Mouse (Mus musculus): ENCODE data around the gene Rpl36a-ps1.
"Not testable (repeated sequence)": the region's sequence is repeated elsewhere in the genome, so short reads cannot be mapped to it uniquely, and the experiment has no call there.

The Rpl36a-ps1 gene

DNA sequence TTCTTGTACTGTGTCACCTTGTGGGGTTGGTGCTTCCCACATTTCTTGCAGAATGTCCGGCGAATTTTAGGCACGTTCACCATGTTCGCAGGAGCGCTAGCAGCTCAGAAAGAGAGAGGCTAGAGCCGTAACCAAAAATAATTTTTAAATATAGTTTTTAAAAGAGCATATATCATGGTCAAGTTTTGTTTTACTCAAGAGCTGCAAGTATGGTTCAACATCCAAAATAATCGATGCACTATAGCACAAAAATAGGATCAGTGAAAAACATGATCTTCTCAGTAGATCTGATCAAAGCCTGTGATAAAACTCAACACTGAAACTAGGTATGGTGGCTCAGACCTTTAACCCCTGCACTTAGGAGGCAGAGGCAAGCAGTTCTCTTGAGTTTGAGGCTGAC, at the start of gene Rpl36a-ps1:
Gene Rpl36a-ps1, minus strand, starts transcription at position 101 of the 400 bp plus-strand sequence.
- no peak for DNase-seq (ENCODE audit: low read depth in 2 of 2, low spot score in 2 of 2)

DNA sequence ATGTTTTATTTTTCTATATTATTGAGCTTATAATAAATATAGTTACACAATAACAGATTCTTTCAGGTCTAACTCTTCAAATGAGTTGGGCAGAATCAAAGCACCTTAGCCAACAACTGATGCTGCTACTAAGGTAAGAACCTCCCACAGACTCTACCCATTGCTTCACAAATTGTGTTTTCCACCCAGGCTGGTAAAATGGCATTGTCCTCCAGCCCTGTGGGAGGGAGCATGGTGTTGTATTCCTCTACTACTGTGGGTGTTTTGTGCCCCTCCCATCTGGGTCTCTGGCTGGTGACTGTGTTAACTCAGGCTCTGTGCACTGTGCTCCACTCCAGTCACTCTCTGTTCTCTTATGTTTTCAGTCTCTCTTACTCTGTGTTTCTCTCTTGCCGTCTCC, 49.4 kb upstream of the Rpl36a-ps1 start:
- DNase-seq (ENCODE audit: low read depth in 2 of 2, low spot score in 2 of 2), result no peak

DNA sequence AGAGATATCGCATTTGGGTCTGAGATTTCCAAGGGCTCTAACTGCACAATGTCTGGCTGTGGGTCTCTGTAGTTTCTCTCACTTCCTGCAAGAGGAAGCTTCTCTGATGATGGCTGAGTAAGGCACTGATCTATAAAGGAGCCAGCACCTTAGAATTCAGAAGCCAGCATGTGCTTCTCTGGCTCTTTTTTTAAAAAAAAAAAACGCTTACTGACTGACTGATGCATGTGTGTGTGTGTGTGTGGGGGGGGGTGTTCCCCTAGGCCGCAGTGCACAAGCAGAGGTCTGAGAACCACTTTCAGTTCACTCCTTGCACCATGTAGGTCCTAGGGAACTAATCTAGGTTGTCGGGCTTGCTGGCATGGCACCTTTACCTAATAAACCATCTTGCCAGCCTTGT, 47.3 kb upstream of the Rpl36a-ps1 start:
- no peak for DNase-seq (ENCODE audit: low read depth in 2 of 2, low spot score in 2 of 2)

DNA sequence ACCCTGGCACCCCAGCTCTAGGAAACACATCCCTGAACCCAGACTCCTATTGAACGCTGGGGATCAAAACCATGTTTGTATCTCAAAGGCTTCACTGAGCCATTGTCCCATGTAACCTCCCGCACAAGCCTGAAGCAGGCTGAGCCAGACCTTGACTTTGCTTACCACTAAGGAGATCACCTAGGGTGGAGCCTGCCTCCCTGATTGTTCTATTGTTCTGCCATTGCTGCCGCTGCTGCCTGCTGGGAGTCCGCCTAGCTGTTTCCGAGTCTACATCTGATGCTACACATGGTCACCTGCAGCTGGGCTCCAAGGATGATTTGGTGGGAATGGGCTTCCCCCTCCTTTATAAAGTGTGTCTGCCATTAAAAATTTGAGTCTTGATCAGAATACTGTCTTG, 45.2 kb upstream of the Rpl36a-ps1 start:
- not testable (repeated sequence) for DNase-seq (ENCODE audit: low read depth in 2 of 2, low spot score in 2 of 2)

DNA sequence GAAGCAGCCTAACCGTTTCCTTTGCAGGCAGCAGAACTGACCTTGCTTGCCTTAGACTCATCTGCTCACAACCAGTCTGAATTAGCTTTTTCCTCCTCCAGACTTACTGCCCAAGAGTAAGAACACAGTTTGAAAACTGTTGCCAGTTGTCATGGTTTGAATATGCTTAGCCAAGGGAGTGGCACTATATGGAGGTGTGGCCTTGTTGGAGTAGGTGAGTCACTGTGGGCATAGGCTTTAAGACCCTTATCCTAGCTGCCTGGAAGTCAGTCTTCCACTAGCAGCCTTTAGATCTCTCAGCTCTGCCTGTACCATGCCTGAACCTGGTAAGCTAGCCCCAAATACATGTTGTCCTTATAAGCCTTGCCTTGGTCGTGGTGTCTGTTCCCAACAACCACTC, 43.6 kb upstream of the Rpl36a-ps1 start:
- DNase-seq (ENCODE audit: low read depth in 2 of 2, low spot score in 2 of 2), result no peak

DNA sequence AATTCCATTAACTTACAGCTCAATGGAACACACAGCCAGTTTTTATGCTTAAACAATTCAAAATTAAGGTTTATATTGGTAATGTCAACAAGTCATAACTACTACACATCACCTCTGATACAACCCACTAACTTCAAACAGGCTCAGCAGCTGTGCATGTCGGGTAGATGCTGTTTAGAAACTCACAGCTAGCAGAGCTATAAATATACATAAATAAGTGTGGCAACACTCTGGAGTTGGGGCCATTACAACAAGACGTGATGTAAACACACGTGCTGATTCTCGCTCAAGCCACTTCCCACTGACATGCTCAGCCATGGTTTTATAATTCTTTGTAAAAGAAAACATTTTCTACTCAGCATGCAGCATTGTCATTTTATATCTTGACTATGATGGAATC, 41.9 kb upstream of the Rpl36a-ps1 start:
- DNase-seq (ENCODE audit: low read depth in 2 of 2, low spot score in 2 of 2), result no peak

DNA sequence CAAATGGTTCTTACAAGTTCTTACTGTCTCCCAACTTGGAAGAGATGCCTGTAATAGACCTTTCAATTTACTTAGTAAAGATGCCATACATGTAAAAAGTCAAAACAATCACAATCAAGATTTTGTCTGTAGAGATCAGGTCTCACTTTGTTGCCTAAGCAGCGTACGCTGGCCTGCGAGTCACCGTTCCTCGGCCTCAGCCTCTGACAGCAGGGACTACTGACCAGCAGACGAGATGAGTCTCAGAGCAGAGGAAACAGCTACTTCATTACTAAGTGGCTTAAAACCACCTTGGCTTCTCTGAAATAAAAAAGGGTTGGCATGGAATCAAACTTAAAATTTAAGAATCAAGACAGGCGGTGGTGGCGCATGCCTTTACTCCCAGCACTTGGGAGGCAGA, 40.7 kb upstream of the Rpl36a-ps1 start:
- not testable (repeated sequence) for DNase-seq (ENCODE audit: low read depth in 2 of 2, low spot score in 2 of 2)

DNA sequence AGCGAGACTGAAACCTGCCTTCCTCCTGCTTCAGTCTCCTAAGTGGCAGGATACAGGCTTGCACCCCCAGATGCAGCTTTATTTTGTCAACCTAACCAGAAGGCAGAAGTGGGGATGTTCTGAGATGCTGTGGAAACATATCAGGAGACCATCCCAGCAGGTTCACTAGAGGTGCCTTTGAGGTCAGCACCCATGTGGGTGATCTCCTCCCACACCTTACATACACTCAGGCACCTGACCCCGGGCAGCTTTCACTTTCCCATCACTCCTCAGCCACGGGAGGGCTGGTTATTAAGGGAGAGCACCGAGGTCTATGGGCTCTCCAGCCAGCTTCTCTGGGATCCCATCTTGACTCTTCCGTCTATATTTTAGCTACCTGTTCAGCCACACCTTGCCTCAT, 38.5 kb upstream of the Rpl36a-ps1 start:
- DNase-seq (ENCODE audit: low read depth in 2 of 2, low spot score in 2 of 2), result no peak

DNA sequence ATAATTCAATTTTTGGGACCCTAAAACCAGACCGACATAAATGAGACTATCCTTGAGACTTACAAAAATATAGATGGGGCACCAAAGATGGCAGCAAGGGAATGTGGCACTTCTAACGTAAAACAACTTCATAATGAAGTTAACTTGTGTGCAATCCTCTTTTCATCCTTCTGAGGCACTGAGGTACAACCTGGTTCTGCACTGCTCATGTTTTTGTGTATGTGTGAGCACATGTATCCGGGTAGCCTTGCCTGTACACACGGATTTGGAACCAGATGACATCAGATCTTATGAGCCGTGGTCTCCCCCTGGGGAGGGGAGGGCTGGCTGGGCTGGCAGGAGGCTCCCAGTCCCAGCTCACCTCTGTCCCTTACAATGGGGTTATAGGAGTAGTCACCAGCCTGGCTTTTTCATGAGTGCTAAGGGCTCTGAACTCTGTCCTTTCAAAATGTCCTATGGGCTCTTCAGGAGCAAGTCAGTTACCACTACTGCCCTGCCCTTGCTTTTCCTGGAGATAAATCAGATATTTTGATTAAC, 37.3 kb upstream of the Rpl36a-ps1 start:
- DNase-seq (ENCODE audit: low read depth in 2 of 2, low spot score in 2 of 2), result no peak

DNA sequence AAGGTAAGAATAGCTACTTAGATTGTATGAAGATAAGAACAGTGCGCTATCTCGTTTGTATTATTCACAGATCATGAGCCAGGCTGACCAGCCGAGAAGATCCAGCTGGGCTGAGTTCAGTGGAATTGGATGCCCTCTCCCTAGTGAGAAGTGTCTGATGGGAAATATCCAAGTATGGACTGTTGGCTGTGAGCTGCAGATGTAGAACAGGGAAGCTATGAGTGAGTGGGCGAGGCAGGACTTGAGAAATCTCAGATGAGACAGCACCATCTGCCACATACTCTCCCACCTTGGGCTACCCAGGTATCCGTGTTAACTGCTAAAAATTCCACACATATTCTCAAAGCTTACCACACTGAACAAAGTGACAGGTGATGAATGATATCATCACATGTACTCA, 35.9 kb upstream of the Rpl36a-ps1 start:
- no peak for DNase-seq (ENCODE audit: low read depth in 2 of 2, low spot score in 2 of 2)

DNA sequence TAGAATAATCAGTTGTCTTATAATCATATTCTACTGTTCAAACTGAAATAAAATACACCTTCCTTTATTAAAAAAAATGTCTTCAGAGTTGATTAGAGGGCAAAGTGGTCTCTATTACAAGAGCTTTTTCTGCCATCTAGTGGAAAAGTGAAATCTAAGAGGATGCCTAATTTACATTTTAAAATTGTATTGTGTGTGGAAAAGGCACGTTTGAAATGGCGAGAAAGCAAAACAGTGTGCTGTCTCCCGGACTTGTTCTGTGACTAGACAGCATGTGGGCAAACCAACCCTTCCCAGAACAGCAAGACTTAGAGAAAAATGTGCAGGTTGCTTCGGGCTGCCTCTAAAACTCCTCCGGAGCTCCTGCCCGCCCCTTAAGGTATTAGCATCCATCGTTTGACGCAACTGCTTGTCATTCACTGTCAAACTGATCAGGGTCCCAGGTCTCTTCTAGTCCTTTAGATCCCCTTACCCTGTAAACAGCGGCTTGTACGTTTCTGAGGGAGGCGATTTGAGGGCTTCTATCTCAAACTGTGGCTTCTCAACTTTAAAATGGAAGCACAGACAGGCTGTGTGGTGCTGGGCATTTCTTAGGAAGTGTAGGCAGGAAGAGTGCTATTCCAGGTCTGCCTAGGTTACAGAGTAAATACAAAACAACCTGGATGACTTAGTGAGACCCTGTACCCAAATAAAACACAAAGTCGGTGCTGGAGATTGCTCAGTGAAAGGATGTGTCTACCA, 28.4 kb upstream of the Rpl36a-ps1 start:
- DNase-seq (ENCODE audit: low read depth in 2 of 2, low spot score in 2 of 2), result no peak

DNA sequence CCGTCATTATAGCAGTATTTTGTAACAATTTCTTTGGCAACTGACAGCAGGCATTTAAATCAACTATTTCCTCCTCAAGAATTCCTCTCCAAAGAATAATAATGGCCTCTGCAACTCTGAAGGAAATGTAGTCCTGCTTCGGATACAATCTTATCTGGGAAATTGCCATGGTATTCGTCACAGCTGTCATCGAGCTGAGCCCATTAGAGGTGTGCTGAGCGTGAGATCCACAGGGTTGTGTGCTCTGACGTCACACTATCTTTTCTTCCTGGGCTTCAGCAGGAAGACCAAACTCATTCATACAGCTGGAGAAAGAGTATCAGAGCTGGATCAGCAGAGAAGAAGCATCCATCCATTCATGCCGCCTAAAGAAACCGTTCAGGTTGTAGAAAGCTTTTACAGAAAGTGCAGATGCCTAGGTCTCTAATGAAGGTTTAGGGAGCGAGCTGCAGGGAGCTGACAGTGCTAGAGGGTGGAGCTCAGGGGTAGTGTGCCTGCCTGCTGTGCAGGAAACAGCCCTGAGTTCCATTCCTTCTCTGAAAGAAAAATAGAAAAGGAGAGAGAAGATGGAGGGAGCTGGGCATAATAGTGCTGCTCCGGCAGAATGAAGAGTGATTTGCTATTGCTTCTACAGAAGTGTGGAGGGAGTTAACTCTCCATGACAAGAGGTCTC, 25.2 kb upstream of the Rpl36a-ps1 start:
- DNase-seq (ENCODE audit: low read depth in 2 of 2, low spot score in 2 of 2), result no peak

DNA sequence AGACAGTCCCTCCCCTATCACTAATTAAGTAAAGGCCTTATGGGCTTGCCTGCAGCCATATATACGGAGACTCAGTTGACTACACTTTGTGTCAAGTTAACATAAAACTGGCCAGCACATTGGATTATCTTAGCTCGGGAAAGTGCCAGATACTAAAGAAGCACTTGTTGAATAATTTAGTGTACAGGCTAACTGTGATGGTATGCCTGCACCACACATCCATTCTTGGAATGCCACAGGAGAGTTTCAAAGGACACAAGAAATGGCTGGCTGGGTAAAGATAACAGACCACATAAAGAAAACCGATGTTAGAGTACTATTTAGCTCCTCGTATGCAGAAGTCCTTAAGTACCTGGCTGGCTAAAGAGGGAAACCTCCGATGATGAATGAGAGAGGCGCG, 24.6 kb upstream of the Rpl36a-ps1 start:
- no peak for DNase-seq (ENCODE audit: low read depth in 2 of 2, low spot score in 2 of 2)

DNA sequence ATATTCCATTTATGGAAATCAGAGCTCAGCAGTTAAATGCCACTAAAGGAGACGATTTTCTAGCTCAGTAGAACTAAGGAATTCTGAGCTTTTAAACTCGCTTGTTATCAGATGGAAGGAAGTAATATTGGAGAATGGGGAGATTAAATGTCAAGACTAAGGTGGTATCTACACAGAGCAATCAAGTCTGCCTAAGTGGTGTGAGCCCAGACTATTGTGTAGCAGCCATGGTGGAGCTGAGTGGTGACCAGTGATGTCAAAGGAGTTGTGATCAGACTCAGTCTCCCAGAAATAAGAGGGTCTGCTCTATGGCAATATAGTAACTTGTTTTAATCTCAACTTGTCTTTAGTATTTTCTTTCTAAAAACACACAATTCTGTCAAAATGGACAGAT, 16.8 kb upstream of the Rpl36a-ps1 start:
- no peak for DNase-seq (ENCODE audit: low read depth in 2 of 2, low spot score in 2 of 2)

DNA sequence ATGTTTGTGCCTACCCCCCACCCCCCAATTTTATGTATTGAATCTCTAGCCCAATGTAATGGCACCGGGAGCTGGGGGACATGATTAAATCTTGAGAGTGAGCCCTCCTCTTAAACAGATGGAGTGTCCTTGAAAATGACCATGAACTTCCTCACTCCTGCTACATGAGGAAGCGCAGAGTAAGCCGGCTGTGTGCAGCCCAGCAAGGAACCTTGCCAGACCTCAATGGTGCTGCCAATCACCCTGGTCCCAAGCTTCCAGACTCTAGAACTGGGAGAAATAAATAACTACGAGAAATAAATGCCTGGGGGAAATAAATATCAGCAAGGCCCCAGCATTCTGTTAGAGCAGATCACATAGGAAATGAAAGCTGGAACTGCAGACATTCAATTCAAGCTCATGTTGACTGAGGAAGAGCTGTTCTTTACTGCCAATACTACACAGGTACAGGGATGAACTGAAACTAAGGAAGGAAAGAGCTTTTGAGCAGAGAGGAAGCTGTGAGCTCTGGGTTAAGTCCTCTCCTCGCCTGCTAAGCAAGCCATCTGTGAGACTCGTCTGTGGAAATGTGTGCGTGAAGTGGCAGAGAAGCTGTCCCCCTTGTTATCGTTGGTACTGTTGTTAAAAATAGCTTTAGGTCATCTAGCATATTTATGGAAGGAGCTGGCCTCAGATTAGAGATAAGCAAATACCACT, 16.3 kb upstream of the Rpl36a-ps1 start:
- no peak for DNase-seq (ENCODE audit: low read depth in 2 of 2, low spot score in 2 of 2)

DNA sequence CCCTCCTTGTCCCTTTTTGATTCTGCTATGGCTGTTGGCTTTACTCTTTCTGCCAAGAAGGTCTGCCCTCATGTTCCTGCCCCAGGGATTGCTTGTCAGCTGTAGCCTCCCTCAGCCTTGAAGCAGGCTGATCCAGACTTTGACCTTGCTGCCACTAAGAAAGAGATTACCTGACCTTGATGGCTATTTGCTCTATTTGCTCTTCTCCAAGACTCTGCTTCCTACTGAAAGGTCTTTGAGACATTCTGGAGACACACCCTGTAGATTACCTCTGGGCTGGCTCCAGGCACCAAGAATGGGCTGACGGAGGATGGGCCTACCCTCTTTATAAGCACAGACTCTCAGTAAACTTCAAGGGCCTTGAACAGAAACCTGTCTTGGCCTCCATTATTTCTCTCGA, 1.6 kb downstream of the Rpl36a-ps1 start:
- no peak for DNase-seq (ENCODE audit: low read depth in 2 of 2, low spot score in 2 of 2)

DNA sequence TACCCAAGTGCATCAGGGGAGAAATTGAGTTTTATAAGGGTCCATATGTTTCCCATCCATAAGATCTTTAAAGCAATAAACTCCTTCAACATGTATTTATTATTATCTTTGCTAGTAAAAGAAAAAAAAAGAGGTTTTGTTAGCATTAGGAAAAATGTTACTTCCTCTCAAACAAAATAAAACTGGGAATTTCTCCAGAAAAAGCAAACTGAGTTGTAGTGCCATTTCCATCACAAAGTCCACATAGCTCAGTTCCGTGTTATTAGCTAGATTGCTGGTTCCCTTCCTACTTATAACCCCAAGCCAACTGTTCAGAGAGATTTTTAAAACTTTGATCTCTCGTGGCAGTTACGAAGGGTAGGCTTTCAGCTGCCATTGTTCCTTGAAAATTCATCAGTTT, 3.5 kb downstream of the Rpl36a-ps1 start:
- DNase-seq (ENCODE audit: low read depth in 2 of 2, low spot score in 2 of 2), result no peak

DNA sequence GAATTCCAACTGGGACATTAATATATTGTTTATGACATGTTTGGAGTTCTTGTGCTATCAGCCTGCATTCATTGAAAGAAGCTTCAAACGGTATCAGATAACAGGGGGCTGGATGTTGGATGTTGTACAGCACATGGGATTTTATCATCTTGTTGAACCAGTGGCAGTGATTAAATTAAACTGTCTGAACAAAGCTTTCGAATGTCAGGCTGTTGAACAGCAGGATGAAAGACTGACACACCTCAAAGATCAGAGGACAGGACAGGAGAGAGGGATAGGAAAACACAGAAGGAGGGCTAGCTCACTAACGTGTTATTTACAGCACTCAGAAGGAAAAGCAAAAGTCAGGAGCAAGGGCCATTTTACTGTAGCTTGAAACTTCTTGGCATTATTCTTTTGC, 4.3 kb downstream of the Rpl36a-ps1 start:
- DNase-seq (ENCODE audit: low read depth in 2 of 2, low spot score in 2 of 2), result no peak

DNA sequence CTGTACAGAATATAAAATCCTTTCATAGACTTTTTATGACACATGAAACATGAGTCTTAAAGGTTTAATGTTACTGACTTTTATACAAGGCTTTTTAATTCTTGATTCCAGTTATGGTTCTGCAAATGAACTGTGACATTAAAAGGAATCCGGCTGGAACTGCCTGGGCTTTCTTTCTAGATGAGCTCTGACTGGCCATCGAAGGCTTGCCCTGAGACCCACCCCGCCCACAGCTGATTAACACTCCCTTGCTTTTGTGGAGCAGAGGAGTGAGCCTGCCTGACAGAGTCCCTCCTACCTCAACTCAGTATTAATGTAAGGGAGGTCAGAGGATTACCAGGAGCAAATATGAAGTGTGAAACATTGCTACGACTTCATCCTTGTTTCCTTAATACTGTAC, 22.2 kb downstream of the Rpl36a-ps1 start:
- DNase-seq (ENCODE audit: low read depth in 2 of 2, low spot score in 2 of 2), result no peak

DNA sequence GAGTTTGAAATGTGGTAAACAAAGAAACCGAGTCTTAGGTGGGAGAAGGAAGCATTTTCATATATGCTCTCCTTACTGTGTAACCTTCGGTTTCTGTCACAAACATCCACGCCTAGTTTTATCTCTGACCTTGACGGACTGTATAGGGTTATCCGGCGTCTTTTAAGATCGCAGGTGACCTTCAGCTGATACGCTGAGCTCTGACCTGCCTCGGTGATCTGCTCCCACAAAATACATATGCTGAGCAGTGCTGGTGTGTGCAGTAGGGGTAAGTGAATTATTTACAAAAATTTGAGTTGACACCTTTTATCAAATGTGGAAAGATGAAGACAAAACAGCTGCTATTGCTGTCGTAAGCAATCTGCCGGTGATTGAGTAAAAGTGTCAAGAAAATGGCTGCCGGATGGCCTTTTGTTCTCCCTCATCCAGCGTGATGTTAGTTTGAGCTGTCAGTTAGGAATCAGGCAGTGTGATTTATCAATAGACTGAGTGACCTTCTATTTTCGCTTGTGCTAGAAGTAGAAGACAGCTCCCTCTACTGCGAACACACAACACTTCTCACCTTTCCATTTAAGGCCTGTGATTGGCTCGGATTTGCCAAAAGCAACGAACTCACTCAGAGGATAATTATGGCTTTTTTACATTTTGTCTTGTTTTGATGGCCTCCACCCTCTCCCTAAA, 35.0 kb downstream of the Rpl36a-ps1 start:
- no peak for DNase-seq (ENCODE audit: low read depth in 2 of 2, low spot score in 2 of 2)

DNA sequence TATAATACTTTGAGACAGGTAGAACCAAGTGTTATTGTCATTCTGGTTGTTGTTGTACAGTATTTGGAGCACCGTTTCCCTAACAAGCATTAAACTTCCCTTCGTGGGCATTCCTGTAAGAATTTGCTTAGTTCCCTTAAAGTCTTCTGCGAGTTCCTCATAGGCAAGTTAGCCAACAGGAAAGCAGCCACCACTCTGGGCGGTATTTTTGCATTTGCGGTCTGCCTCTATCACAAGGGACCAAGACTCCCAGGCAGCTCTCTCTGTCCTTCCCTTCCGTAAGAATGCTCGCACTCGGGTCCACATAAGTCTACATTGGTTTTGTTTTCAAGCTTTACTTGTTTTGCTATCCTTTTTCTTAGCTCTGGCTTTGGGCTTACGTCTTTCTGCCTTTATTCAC, 37.3 kb downstream of the Rpl36a-ps1 start:
- no peak for DNase-seq (ENCODE audit: low read depth in 2 of 2, low spot score in 2 of 2)

DNA sequence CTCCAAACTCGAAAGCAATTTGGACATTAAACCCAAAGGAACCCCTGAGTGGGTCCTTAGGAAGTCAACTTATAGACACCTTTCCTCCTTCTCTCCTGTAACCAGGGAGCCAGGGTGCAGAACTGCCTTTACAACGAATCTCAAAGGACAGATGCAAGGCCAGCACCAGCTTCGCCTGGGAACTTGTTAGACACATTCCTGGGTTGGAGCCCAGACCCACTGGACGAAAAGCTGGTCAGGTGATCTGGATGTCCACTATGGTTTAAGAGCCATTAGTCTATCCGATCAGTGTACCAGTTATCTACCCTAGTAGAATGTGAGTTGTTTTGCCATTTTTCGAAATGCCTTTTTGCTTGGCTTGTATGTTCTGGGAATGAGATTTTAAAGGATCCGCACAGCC, 41.7 kb downstream of the Rpl36a-ps1 start:
- no peak for DNase-seq (ENCODE audit: low read depth in 2 of 2, low spot score in 2 of 2)

All from CD8-positive naive resting alpha-beta T cell, adult 2 months (primary cell).